Mouse (Mus musculus): ENCODE results near the gene Grb7.

Grb7 gene

DNA sequence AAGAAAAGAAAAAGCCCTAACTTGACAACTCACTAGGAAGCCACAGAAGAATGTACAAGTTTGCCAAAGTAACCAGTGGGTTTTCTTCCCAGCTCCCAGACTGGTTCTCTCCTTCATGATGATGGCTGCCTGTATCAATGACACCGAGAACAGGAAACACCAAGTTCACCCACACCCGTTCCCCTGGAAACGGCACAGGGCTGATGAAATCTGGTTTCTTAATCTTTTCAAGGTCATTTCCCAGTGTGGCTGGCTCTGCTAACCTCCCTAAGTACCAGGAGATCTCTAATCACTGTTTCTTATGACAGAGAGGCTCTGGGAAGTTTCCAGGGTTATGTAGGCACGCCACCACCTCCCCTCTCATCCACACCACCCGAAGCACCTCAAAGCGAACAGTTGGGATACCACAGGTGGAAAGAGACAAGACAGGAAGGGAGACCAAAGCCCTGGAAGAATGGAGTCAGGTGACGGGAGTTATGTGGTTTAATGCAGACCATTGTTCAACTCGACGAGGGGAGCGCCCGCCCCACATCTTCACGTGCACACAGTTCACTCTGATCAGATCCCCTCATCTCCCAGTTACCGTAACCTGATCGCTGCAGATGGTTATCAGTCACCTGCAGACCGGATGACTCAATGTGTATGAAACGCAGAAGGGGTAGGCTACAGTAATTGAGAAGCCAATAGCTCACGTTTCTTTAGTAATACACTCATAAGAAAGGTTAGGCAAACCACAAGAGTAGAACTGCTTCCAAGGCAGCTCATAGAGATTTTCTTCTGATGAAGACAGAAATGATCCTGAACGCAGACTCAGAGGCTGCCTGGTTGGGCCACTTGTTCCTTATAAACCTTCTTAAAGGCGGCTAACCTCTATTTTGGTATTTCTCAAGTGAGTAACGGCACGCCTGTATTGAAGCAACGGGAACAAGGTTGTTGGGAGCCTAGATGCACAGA is 23.8 kb downstream of the Grb7 start:
- no peak for DNase-seq (ENCODE audit: low read depth, low spot score)

DNA sequence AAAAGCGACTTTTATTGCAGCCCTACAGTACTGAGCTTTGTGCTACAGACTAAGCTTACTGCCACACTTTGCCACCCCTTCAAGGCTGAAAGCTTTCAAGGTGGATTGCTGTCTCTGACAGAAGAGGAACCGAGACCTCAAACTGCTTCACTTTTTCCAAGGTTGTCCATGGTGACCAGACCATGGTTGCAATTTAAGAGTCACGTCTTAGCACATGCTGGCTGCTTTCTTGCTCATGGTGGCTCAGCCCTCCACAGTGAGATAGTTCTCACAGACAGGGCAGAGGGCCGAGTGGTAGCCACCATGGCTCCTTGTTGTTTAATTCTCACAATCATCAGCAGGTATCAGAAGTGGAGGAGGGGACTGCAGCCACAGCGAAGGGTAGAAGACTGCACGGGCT is 24.6 kb downstream of the Grb7 start:
- no peak for DNase-seq (ENCODE audit: low read depth, low spot score)

DNA sequence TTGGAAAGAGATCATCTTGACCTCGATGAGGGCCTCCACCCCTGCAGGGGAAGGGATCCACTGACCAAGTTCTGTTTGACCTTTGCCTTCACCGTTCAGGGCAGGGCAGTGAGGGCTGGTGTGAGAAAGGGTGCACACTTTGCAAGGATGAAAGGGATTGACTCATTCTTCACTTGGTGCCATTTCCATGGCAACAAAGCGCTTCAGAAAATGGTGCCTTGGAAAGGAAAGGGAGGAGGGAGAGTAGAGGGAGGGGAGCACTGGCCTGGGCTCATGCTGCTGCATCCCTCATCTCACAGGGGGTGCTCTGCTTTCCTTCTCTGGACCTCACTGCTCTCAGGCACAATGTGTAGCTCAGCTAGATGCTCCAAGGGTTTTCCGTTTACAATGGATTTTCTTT is 26.5 kb downstream of the Grb7 start:
- DNase-seq (ENCODE audit: low read depth, low spot score) = no peak

DNA sequence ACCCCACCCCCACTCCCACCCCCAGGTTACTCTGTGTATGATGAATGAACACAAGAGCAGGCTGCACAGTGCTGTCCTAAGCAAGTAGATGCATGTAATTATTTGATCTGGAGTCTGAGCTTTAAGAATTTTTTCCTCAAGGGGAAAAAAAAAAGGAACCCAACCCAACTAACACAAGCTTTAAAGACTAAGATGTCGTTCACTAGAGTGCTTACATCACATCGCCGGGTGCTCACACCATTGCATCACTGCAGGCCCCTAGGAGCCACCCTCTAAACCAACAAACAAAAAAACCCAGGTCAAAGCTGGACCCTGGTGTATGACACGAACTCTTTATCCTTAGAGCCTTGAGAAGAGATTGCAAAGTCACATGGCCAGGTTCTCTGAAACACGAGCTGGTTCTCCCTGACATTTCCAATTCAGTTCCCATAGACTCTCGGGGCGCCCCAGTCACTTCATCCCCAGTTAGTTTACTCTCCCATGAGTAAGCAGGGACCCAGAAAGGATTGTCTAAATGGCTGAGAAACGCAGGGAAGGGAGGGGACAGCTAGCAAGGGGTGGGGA is 27.8 kb downstream of the Grb7 start:
- DNase-seq (ENCODE audit: low read depth, low spot score) = no peak

DNA sequence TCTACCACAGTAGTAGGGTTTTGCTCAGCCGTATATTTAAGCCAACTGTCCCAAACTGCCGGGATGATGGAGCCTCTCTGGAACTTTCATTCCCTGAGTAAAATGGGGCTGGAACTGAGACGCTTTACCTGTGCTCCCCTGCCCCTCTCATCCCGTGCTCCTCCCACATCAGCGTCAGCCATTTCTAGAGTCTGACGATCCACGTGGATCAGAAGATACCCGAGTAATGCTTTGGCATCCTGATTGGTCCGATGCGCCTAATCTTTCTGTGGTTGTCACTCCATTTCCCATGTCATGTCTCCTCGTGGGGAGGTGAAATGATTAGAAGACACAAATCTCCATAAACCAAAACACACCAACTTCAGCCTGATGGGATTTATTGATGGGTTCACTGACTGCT is 28.8 kb downstream of the Grb7 start:
- DNase-seq (ENCODE audit: low read depth, low spot score) = no peak

DNA sequence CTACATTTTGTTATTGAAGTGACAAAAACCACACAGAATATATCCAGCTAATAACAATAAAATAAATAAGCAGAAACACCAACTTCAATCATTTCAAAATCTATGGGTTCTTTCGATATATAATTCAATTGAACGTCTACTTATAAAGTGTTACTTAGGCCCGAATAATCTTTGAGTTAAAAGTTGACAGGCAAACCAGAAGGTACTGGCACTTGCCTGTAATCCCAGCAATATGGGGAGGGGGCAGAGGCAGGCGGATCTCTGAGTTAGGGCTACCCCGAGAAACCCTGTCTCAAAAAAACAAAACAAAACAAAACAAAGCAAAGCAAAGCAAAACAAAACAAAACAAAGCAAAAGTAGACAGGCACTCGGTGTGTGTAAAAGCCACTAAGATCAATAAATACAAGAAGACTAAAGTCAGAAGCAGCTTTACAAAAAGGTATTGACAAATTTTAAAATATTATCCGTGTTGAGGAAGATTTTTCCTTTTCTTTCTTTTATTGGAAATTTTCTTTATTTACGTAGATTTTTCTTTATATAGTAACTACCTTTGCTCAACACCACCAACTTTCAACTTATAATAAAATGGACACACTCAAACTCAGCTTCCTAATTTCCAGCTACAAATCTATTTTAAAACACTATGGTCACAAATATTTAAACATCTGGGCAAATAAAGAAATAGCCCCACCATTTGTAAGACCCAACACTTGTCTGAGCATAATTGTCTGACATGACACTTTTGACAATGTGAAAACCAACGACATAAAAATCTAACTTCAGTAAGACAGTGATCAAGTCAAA is 29.6 kb downstream of the Grb7 start:
- DNase-seq (ENCODE audit: low read depth, low spot score) = no peak

DNA sequence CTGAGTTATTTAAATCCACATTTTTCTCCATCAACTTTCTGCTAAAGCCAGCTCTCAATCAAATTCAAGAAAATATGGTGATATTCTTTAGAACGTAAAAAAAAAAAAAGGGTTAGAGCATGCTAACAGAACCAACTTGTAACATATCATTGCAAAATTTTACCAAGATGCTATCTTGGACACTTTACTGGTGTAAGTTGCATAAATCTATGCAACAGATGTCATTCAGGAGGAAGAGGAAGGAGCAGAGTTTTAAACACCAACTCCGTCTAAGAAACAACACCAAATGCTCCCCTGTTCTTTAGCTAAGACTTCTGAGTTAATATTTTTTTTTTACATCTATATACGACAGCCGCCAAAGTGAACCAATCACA is 30.2 kb downstream of the Grb7 start:
- no peak for DNase-seq (ENCODE audit: low read depth, low spot score)

DNA sequence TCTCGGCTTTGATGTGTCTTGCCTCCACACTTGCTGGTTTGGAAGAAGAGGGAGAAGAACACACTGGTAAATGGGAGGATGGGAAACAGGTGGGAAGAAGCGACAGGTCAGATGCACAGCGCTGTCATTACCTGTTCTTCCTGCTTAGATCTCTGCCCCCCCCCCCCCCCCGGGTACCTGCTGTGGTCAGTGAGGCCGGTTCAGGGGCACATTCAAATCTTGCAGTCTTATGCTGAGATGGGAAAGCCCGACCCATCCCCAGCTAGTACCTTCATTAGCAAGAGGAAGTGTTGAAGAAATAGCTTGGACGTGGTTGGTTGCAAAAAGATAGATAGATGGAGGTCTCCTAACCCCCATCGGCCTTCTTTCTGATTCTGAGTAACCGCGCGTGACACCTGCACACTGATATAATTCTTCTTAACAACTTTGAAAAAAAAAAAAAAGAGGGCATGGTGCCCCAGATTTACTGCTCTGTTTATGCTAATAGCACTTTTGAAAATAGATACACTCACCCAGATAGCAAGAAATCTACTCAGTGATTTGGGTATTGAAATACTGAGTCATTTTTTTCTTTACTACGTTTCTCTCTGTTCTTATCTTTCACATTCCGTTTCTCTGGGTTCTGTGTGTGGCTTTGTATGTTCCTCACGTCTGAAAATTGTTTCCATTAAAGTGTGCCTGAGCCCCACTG is 31.0 kb downstream of the Grb7 start:
- no peak for DNase-seq (ENCODE audit: low read depth, low spot score)

DNA sequence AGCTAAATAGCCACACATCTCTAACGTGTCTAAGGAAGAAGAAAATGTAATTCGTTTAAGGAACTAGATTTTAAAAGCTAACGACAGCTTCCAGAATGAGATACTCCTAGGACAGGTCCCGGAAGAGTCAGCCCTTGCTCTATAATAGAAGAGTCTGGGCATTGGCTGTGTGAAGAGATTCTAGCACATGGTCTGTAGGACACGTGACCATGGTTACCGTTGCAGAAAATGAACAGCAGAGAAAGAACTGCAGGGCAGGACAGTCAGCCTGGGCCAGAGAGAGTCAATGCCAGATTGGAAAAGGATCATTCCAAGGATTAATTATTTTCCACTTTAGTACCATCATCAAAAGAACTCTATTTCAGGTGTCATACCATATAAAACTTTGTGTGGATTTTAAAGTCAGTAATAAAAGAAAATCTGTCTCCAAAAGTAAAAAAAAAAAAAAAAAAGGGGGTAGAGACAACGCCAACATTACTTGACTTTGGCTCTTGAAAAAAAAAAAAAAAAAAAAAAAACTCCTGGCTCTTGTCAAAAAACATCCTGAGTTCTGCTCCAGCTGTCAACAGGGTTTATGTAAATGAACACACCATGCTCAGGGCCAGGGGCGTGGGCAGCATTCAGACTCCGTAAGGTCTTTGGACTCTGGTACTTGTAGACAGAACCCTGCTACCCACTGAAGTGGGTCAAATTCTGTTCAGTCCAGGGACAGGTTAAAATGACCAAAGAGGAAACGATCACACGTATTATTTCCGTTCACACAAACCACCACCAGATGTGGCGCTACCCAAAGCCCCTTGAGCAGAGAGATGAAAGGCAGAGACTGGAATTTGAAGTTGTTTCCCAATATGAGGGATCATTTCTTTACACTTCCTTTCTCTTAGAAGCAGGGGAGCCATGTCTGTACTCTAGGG is 33.1 kb downstream of the Grb7 start:
- DNase-seq (ENCODE audit: low read depth, low spot score) = no peak

DNA sequence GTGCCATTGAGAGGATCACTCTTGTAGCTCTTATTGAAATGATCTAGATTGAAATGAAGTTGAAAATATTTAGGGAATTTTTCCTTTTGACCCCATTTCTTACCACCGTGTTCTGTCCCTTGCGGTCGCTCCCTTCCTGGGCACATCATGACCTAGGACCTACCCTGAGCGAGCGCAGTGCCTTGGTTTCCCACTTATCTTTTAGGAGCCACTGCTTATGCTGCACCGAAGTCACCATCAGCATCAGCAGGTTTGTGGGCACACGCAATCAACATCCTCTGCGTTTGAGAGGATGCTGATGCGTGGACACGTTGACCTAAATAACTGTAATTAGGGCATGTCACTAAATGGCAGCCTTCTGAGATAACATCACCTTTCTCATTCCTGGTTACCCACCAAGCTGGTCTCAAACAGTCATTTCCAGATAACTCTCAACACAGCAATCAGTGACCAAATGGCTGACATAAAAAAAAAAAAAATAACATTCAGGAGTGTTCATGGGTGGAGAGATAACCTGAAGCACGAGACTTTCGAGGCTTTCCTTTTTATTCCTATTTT is 33.8 kb downstream of the Grb7 start:
- DNase-seq (ENCODE audit: low read depth, low spot score) = no peak

DNA sequence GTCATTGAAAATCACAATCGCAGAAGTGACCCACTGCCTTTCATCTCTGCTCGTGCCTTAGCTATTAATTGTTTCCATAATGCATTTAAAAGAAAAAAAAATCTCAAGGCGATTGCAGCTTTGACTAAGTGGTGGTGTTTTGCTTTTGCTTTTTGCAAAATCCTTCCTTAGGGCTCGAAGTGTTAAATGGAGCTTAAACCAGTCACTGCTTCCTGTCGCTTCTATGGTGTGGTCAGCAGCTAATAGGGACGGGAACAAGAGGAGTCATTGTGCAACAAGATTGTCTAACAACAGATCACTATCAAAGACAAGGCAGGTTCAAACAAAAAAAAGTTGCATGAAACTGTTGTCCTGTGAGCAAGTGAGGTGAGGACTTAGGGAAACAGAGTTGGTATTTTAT is 35.0 kb downstream of the Grb7 start:
- no peak for DNase-seq (ENCODE audit: low read depth, low spot score)

DNA sequence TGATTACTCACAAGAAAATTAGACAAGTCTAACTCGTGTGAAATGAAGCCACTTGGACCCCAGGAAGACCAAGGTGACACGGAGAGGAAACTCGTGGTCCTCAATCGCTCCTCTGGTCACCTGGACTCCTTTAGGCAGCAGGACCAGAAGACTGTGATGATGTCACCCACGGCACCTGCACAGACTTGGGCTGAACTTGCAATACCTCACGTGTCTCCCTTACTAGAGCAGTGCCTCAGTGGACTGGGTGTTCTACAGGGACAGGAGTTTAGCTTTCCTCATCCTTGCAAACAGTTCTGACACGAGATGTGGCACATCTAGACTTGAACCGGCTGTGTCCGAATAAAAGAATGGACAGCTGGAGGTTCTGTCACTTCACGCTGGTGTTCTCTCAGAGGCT is 35.9 kb downstream of the Grb7 start:
- no peak for DNase-seq (ENCODE audit: low read depth, low spot score)

DNA sequence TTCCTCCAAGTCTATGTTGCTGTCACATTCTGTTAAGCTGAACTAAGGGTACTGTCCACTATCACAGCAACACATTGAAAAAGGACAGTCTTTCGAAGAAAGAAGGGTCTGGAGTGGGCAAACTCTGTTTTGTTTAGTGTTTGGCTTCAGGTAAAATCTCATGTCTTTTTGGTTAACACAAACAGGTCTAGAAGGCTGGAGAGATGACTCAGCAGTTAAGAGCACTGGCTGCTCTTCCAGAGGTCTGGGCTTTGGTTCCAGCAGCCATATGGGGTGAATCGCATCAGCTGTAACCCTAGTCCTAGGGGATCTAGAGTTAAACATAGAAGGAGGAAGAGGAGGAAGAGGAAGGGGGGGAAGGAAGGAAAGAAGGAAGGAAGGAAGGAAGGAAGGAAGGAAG is 39.6 kb downstream of the Grb7 start:
- DNase-seq (ENCODE audit: low read depth, low spot score) = no peak

DNA sequence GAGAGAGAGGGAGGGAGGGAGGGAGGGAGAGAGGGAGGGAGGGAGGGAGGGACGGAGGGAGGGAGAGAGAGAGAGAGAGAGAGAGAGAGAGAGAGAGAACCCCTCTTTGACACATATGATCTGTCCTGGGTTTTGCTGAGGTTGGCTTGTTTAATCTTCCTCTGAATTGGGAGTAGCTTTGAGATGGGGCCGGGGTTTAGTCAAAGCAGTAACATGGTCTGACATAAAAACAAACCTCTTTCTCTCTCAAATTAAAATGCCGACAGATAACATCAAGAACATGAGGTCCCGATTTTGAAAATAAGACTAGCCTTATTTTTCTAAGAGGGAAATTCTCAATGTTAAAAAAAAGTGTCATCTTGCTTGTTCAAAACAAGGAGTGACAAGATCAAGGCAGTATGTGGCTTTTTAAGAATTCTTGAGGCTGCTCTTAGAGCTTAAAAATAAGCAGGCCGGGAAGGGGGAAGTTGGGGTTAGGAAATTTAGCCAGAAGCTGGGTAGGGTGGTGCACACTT is 41.4 kb downstream of the Grb7 start:
- no peak for DNase-seq (ENCODE audit: low read depth, low spot score)

DNA sequence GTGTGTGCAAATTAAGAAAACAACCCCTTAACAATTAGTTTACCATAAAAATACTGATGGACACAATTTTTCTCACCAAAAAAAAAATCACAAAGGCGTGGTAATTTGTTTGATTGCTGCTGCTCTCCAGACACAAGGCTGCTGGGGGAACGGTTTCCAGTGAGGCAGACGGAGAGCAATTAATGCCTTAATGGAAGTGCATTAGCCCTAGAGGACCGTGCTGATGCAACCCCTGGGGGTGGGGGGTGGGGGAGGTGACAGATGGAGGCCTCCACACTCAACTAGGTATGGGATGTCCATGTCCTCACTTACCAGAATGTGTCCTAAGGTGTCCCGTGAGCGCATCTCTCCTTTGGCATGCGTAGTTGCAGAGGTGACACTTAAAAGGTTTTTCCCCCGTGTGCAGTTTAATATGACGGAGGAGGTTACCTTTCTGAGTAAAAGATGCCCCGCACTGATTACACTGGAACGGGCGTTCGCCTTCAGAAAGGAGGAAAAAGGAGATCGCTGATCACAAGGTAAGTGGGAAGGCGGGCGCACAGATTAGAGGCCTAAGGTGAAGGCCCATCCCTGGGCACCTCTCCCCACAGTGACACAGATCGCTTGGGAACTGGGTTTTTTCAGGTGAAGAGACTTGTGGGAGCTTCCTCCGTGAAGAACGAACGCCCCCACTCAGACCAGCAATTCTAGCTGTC is 42.5 kb downstream of the Grb7 start:
- no peak for DNase-seq (ENCODE audit: low read depth, low spot score)

DNA sequence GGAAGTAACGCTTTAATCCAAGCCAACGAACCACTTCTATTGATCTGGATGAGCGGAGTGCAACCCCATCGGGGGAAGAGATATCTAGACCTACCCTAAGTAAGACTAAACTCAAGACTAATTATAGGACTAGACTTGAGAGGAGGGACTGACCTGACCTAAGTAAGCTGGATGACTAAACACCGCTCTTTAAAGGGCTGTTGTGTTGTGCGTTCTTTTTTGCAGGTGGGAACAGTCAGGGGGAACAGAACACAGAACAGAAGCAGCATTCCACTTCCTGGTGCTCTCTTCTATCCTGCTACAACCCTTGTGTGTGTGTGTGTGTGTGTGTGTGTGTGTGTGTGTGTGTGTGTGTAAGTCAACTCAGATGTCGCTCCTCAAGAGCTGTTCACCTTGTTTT is 45.4 kb downstream of the Grb7 start:
- no peak for DNase-seq (ENCODE audit: low read depth, low spot score)

DNA sequence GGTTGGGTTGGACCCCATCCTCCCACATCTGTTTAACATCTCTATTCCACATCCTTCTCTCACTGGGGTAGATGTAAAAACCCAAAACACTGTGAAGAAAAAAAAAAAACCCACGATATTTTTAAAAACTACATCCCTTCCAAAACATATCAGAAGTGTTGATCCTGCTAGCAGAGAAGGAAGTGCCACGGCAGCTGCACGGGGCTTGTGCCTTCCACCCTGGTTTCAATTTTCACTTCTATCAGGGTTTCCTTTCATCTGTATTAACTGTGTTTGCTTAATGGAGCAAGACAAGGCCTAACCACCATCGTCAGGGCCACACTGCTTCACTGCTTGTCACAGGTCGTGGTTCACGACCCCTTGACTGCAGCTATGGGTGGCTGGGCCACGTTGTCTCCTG is 46.8 kb downstream of the Grb7 start:
- no peak for DNase-seq (ENCODE audit: low read depth, low spot score)

DNA sequence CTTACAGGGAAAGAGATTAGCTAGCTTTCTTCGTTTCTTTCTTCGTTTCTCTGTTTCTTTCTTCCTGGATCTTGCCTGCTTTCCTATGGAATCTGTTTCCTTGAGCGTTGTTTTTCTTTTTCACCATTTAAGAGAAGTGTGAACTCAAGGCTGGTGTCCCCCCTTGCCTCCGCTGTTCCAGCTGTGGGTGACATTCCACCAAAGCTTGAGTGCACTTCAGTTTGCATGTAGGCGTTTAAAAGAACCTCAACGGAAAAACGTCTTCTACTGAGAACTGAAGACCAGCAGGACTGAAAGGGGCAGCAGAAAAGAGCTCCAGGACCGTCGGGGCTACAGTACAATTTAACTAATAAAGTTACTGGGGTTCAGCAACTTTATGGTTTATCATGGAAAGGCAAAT is 47.2 kb downstream of the Grb7 start:
- DNase-seq (ENCODE audit: low read depth, low spot score) = no peak

DNA sequence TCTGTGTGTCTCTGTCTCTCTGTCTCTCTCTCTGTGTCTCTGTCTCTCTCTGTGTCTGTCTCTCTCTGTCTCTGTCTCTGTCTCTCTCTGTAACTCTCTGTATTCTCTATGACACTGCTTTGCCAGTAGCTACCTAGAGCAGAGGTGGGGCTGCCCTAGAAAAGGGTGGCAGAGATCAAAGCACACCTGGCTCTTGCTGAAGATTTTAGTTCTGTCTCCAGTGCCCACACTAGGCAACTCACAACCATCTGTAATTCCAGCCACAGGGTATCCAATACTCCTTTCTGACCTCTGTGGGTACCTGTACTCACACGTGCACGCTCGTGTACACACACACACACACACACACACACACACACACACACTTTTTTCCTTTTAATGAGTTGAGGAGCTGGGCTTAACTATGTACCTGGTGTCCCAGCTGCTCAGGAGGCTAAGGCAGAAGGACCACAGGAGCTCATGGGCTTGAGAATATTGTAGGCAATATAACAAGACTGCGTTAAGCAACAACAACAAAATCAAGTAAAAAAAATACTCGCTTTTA is 49.1 kb downstream of the Grb7 start:
- no peak for DNase-seq (ENCODE audit: low read depth, low spot score)
